15 mouse cellular contexts compared by ENCODE assay signal in genomic region chr9:102549211-102549610, GRCm38 (mm10). TPM values are rescaled to one million over a fixed set of nuclear protein-coding genes. Genes with fewer than 3 reads are reported as not detected.
"Had no signal": no experiment of that assay in that cellular context is flagged by ENCODE, and none has a peak within 500 bp of the region (broad histone marks: within the 10 kb centered on the region; RNA-seq: fewer than 3 reads in every experiment).

No protein-coding gene starts in this region.

- DNase-seq: kidney, postnatal 10 days; left cerebral cortex, postnatal 4 days; midbrain, embryonic 14.5 days; right cerebral cortex, postnatal 4 days; spleen, adult 18-20 months; thymus, postnatal 36 days had no signal

- H3K4me3 ChIP-seq: limb, embryonic 13.5 days; midbrain, embryonic 10.5 days; neural tube, embryonic 12.5 days; stomach, embryonic 15.5 days had no signal

- H3K27me3 ChIP-seq: stomach, embryonic 15.5 days had no signal

- H3K9ac ChIP-seq: limb, embryonic 13.5 days; liver, embryonic 14.5 days; neural tube, embryonic 12.5 days; stomach, embryonic 15.5 days had no signal

- H3K27ac ChIP-seq: limb, embryonic 13.5 days; liver, embryonic 14.5 days; midbrain, embryonic 10.5 days; neural tube, embryonic 12.5 days; stomach, embryonic 15.5 days had no signal

- H3K4me2 ChIP-seq: limb, embryonic 13.5 days; neural tube, embryonic 12.5 days; stomach, embryonic 15.5 days had no signal

- H3K36me3 ChIP-seq: limb, embryonic 13.5 days; midbrain, embryonic 10.5 days; neural tube, embryonic 12.5 days; stomach, embryonic 15.5 days had no signal

- H3K9me3 ChIP-seq: limb, embryonic 13.5 days; midbrain, embryonic 10.5 days; neural tube, embryonic 12.5 days; stomach, embryonic 15.5 days had no signal

RNA-seq across cellular contexts. Expression of gene Ky, which starts 43.7 kb away (rescaled TPM):
- total RNA-seq: megakaryocyte, adult 5-6 weeks; neutrophil, adult 5-6 weeks had no signal
- polyA plus RNA-seq: kidney, embryonic 14.5 days; liver, adult 2 months; liver, embryonic 14.5 days had no signal
